Mouse (Mus musculus) limb, embryonic 12.5 days (tissue): ENCODE measurements around the gene Galt. TPM values are rescaled to one million over a fixed set of nuclear protein-coding genes. Genes with fewer than 3 reads are reported as not detected.
A peak's percentile ranks its signal among the peaks of the same experiment; 100 is the strongest.

Experiments
- ATAC-seq: fragments of 200-750 bp; cut with Nextera tagmentation; 2 replicates; pipeline ENCODE4 v1.8.0; 2017; ENCODE audit warnings: low read depth, moderate TSS enrichment; ENCODE audit not compliant: insufficient number of reproducible peaks, insufficient read depth, low FRiP score, low TSS enrichment
- H3K27ac ChIP-seq: fragments of 300-500 bp; sonication (generic); 2 replicates; pipeline ENCODE4 v1.5.1; 2016; ENCODE audit warnings: mild to moderate bottlenecking, moderate library complexity
- H3K27me3 ChIP-seq: fragments of 300-500 bp; sonication (generic); 2 replicates; pipeline ENCODE4 v1.6.1; 2016; ENCODE audit warnings: mild to moderate bottlenecking, moderate library complexity
- H3K36me3 ChIP-seq: fragments of 300-500 bp; sonication (generic); 2 replicates; pipeline ENCODE4 v1.6.1; 2016; ENCODE audit warnings: mild to moderate bottlenecking, moderate library complexity
- H3K4me1 ChIP-seq: fragments of 300-500 bp; sonication (generic); replicated peaks from 2 replicates; pipeline ENCODE4 v1.6.1; 2016
- H3K4me2 ChIP-seq: fragments of 300-500 bp; sonication (generic); 2 replicates; pipeline ENCODE4 v1.6.1; 2016; ENCODE audit warnings: mild to moderate bottlenecking, moderate library complexity
- H3K4me3 ChIP-seq: fragments of 300-500 bp; sonication (generic); replicated peaks from 2 replicates; pipeline ENCODE4 v1.5.1; 2016; ENCODE audit warnings: mild to moderate bottlenecking
- H3K9ac ChIP-seq: fragments of 300-500 bp; sonication (generic); replicated peaks from 2 replicates; pipeline ENCODE4 v1.6.1; 2016; ENCODE audit warnings: mild to moderate bottlenecking, moderate library complexity
- H3K9me3 ChIP-seq: fragments of 300-500 bp; sonication (generic); 2 replicates; pipeline ENCODE4 v1.6.1; 2016; ENCODE audit warnings: mild to moderate bottlenecking, moderate library complexity
- WGBS: fragments of 180-500 bp; shearing (Covaris S2); methylation state at CpG from one replicate; pipeline ENCODE4 v1.1.7; 2016; 5-methylcytosine and 5-hydroxymethylcytosine counted together
- polyA plus RNA-seq: library from polyadenylated mRNA; unstranded; fragments of >200 nt; fragmentation: Nextera tagmentation; extraction: Ambion mirVana; gene quantifications from 2 replicates; pipeline ENCODE4 v1.2.1, GENCODE M21; 2016

Gene Galt
- polyA plus RNA-seq: 39.4 and 41.7 TPM in 2 replicates

- Histone ChIP-seq H3K4me2 (peak within 1 kb of the TSS; percentile 86), H3K9me3 (no peaks in the 10 kb centered on the region), H3K36me3 (peaks cover 26% of the 10 kb centered on the region), H3K9ac (peak within 1 kb of the TSS; percentile 65), H3K27me3 (no peaks in the 10 kb centered on the region), H3K4me3 (peak within 1 kb of the TSS; percentile 70), H3K27ac (peak within 1 kb of the TSS; percentile 89), H3K4me1 (peaks cover 16% of the 10 kb centered on the region)
- 12% methylated on average over 14 of the region's 14 CpGs for WGBS
- peak; percentile 13; the same call in 1 of the 2 replicates for ATAC-seq
Measured at GRCm38 (mm10) chr4:41754797-41755337, at the start of gene Galt. Gene Galt (plus strand): TSS chr4:41755228.

- no peak overlapping the region for H3K9ac ChIP-seq
- H3K4me1 ChIP-seq: peaks cover 23% of the 10 kb centered on the region
- H3K36me3 ChIP-seq: peaks cover 7% of the 10 kb centered on the region; the same call in 1 of the 2 replicates
- 73% methylated on average over 19 of the region's 19 CpGs for WGBS
- no peaks in the 10 kb centered on the region for H3K9me3 ChIP-seq
- H3K4me3 ChIP-seq: no peak overlapping the region
- no peak for ATAC-seq
- H3K4me2 ChIP-seq: no peak overlapping the region
- no peak overlapping the region for H3K27ac ChIP-seq
- H3K27me3 ChIP-seq: peaks cover 51% of the 10 kb centered on the region
Measured at GRCm38 (mm10) chr4:41705922-41706754, 48.9 kb upstream of the Galt start.

GRCm38 (mm10) chr4:41707011-41707535 lies 48.0 kb upstream of the Galt start:
- peak; percentile 29; the same call in 1 of the 2 replicates for ATAC-seq
- Histone ChIP-seq H3K36me3 (peaks cover 14% of the 10 kb centered on the region; the same call in 1 of the 2 replicates), H3K27me3 (peaks cover 51% of the 10 kb centered on the region), H3K4me2 (peak overlapping the region; percentile 27; the same call in 1 of the 2 replicates), H3K9ac (no peak overlapping the region), H3K4me3 (no peak overlapping the region), H3K27ac (no peak overlapping the region), H3K4me1 (peaks cover 32% of the 10 kb centered on the region), H3K9me3 (no peaks in the 10 kb centered on the region)
- WGBS: 2% methylated on average over 13 of the region's 13 CpGs

- no peak overlapping the region for H3K4me2 ChIP-seq
- H3K36me3 ChIP-seq: peaks cover 17% of the 10 kb centered on the region; the same call in 1 of the 2 replicates
- 46% methylated on average over 8 of the region's 8 CpGs for WGBS
- no peak for ATAC-seq
- H3K27me3 ChIP-seq: peaks cover 46% of the 10 kb centered on the region
- no peak overlapping the region for H3K4me3 ChIP-seq
- no peak overlapping the region for H3K9ac ChIP-seq
- H3K4me1 ChIP-seq: peaks cover 40% of the 10 kb centered on the region
- H3K27ac ChIP-seq: no peak overlapping the region
- H3K9me3 ChIP-seq: no peaks in the 10 kb centered on the region
Measured at GRCm38 (mm10) chr4:41708192-41708745, 46.8 kb upstream of the Galt start.

- H3K36me3 ChIP-seq: peaks cover 17% of the 10 kb centered on the region; the same call in 1 of the 2 replicates
- no peak overlapping the region for H3K4me3 ChIP-seq
- H3K9me3 ChIP-seq: no peaks in the 10 kb centered on the region
- H3K27me3 ChIP-seq: peaks cover 28% of the 10 kb centered on the region
- H3K27ac ChIP-seq: no peak overlapping the region
- 64% methylated on average over 4 of the region's 4 CpGs for WGBS
- ATAC-seq: no peak
- no peak overlapping the region for H3K9ac ChIP-seq
- H3K4me1 ChIP-seq: peaks cover 31% of the 10 kb centered on the region
- H3K4me2 ChIP-seq: no peak overlapping the region
Measured at GRCm38 (mm10) chr4:41710229-41710628, 44.8 kb upstream of the Galt start.

- Histone ChIP-seq H3K36me3 (peaks cover 28% of the 10 kb centered on the region), H3K4me2 (peak overlapping the region; percentile 85), H3K27me3 (peaks cover 12% of the 10 kb centered on the region), H3K9me3 (no peaks in the 10 kb centered on the region), H3K27ac (peak overlapping the region; percentile 31; the same call in 1 of the 2 replicates), H3K4me1 (peaks cover 30% of the 10 kb centered on the region), H3K9ac (peak overlapping the region; percentile 92), H3K4me3 (peak overlapping the region; percentile 80)
- 73% methylated on average over 16 of the region's 16 CpGs for WGBS
- no peak for ATAC-seq
Measured at GRCm38 (mm10) chr4:41711705-41712375, 43.2 kb upstream of the Galt start.

- peak; percentile 13; the same call in 1 of the 2 replicates for ATAC-seq
- Histone ChIP-seq H3K27me3 (peaks cover 6% of the 10 kb centered on the region), H3K4me3 (peak overlapping the region; percentile 80), H3K9me3 (no peaks in the 10 kb centered on the region), H3K9ac (peak overlapping the region; percentile 92), H3K4me1 (peaks cover 36% of the 10 kb centered on the region), H3K4me2 (peak overlapping the region; percentile 85), H3K27ac (peak overlapping the region; percentile 83), H3K36me3 (peaks cover 35% of the 10 kb centered on the region)
- 51% methylated on average over 31 of the region's 31 CpGs for WGBS
Measured at GRCm38 (mm10) chr4:41712421-41713196, 42.4 kb upstream of the Galt start.

GRCm38 (mm10) chr4:41713197-41714067 lies 41.6 kb upstream of the Galt start, which contains the start of gene Rpp25l:
Gene Rpp25l (minus strand): TSS chr4:41713534.
- Histone ChIP-seq H3K27me3 (no peaks in the 10 kb centered on the region), H3K36me3 (peaks cover 42% of the 10 kb centered on the region), H3K27ac (peak within 1 kb of the TSS; percentile 83), H3K4me3 (peak within 1 kb of the TSS; percentile 80), H3K9ac (peak within 1 kb of the TSS; percentile 92), H3K4me1 (peaks cover 36% of the 10 kb centered on the region), H3K9me3 (no peaks in the 10 kb centered on the region), H3K4me2 (peak within 1 kb of the TSS; percentile 85)
- under 1% methylated on average over 61 of the region's 61 CpGs for WGBS
- ATAC-seq: peak; percentile 52; the same call in 1 of the 2 replicates

GRCm38 (mm10) chr4:41714276-41714675 lies 40.8 kb upstream of the Galt start:
- Histone ChIP-seq H3K36me3 (peaks cover 51% of the 10 kb centered on the region), H3K4me2 (peak overlapping the region; percentile 85), H3K4me1 (peaks cover 36% of the 10 kb centered on the region), H3K4me3 (peak overlapping the region; percentile 80; the same call in 1 of the 2 replicates), H3K27ac (no peak overlapping the region), H3K27me3 (no peaks in the 10 kb centered on the region), H3K9me3 (no peaks in the 10 kb centered on the region), H3K9ac (no peak overlapping the region)
- no peak for ATAC-seq
- WGBS: 18% methylated on average over 8 of the region's 8 CpGs
